Mouse (Mus musculus): ENCODE results near the gene Naif1. TPM values are rescaled to one million over a fixed set of nuclear protein-coding genes. Genes with fewer than 3 reads are reported as not detected.
"Not testable (repeated sequence)": the region's sequence is repeated elsewhere in the genome, so short reads cannot be mapped to it uniquely, and the experiment has no call there.

Naif1 gene
- polyA plus RNA-seq, 1 experiment, result 3.2 TPM

DNA sequence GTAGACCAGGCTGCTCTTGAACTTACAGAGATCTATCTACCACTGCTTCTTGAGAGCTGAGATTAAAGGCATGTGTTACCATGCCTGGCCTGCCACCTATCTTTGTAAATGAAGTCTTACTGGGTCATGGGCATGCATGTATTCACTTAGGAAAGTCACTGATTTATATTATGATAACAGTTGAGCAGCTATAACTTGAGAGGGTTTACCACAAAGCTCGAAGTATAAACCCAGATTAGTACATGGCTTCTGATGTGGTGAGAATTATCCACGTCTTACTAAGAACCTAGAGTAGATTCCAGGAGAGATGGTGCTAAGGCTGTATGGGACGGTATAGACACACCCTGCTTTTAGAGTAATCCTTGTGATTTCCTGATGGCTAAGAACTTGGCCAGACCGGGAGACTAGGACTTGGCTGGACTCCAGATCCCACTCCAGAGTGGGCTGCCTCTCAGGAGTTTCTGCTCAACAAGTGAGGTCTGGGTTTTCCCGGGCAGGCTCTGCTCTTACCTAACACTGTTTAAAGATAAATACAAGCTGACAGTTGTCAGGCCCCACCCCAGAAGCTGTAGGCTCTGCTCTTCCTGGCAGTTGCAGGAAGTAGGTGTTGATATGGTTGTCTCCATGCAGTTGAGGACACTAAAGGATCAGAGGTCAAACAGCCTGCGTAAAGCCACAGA, 14.1 kb downstream of the Naif1 start:
- Histone ChIP-seq H3ac (ENCODE audit: control insufficient read depth, insufficient read length, low read depth) (no peak overlapping the region), H3K79me2 (ENCODE audit: control insufficient read depth, insufficient read depth) (no peaks in the 10 kb centered on the region), H3K79me3 (ENCODE audit: low read depth) (no peaks in the 10 kb centered on the region), H3K4me3 (ENCODE audit: insufficient read depth, poor library complexity, severe bottlenecking) (no peak overlapping the region), H3K27me3 (ENCODE audit: control insufficient read depth, insufficient read depth, insufficient read length) (no peaks in the 10 kb centered on the region), H3K36me3 (ENCODE audit: control insufficient read depth, insufficient read depth) (no peaks in the 10 kb centered on the region)
- TF ChIP-seq USF1 (IDR thresholded peaks at IDR 0.05; ENCODE audit: low read depth), result no peak
- no peak for TF ChIP-seq FOSL1 (IDR thresholded peaks at IDR 0.05; ENCODE audit: insufficient read depth, low read length, poor library complexity, severe bottlenecking)
- no peak for TF ChIP-seq MYOG (IDR thresholded peaks at IDR 0.05; ENCODE audit: control insufficient read depth, extremely low read depth, insufficient read length)

DNA sequence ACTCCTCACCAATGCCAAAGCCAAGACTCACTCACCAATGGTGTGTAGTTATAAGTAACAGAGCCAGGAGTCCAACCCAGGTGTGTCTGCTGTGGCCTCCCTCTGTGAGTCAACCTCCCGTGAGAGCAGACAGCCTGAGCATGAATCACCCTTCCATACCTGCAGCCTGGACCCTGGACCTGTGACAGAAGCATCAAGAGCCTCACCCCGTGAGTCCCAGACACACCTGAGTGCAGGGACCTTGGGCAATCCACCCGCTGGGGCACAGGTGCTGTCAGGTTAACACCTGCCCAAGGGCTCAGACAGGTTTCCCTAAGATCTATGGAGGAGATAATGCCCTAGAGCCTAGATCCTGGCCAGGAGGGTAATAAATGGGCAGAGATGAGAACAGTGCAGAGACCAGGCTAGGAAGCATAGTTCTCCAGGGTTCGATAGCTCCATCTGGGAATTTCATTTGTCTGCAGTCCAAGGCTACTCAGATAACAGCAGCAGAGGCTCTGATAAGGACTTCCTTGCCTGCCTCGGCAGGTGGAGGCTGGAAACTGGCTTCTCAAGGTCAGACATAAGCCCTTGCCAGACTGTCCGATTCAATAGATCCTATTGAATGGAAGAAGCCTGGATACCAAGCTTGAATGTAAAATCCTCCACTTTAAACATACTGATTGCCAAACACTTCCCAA, 20.9 kb downstream of the Naif1 start:
- Histone ChIP-seq H3K79me3 (ENCODE audit: low read depth) (no peaks in the 10 kb centered on the region), H3K79me2 (ENCODE audit: control insufficient read depth, insufficient read depth) (no peaks in the 10 kb centered on the region), H3K36me3 (ENCODE audit: control insufficient read depth, insufficient read depth) (no peaks in the 10 kb centered on the region), H3K27me3 (ENCODE audit: control insufficient read depth, insufficient read depth, insufficient read length) (peaks cover 4% of the 10 kb centered on the region), H3K4me3 (ENCODE audit: insufficient read depth, poor library complexity, severe bottlenecking) (no peak overlapping the region), H3ac (ENCODE audit: control insufficient read depth, insufficient read length, low read depth) (no peak overlapping the region)
- TF ChIP-seq CTCF (IDR thresholded peaks at IDR 0.05; ENCODE audit: control insufficient read depth, insufficient read depth, insufficient read length), result no peak
- no peak for TF ChIP-seq CEBPB (IDR thresholded peaks at IDR 0.05; ENCODE audit: low read depth)
- TF ChIP-seq MAX (IDR thresholded peaks at IDR 0.05), result no peak
- TF ChIP-seq FOSL1 (IDR thresholded peaks at IDR 0.05; ENCODE audit: insufficient read depth, low read length, poor library complexity, severe bottlenecking), result no peak
- no peak for TF ChIP-seq USF1 (IDR thresholded peaks at IDR 0.05; ENCODE audit: low read depth)
- TF ChIP-seq MYOG (IDR thresholded peaks at IDR 0.05; ENCODE audit: control insufficient read depth, extremely low read depth, insufficient read length), result no peak
- no peak for TF ChIP-seq MYOD1 (IDR thresholded peaks at IDR 0.05; ENCODE audit: control insufficient read depth, insufficient read length, low read depth)

DNA sequence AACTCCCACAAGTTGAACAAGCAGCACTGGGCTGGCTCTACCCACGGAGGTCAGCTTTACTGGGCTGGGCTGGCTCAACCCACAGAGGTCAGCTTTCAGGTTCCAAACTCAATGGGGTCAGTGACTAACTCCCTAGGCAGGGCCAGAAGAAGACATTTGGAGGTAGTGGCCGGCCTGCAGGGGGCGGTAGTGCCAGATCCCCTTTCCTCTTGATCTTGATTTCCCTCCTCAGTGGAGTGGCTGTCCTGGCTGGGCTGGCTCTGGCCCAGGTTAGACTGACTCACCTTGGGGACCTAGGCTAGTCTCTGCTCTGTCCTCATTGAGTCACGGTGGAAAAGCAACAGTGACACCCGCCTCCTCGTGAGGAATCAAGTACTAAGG, 21.4 kb downstream of the Naif1 start:
- H3K79me2 ChIP-seq (ENCODE audit: control insufficient read depth, insufficient read depth), result no peaks in the 10 kb centered on the region
- TF ChIP-seq USF1 (IDR thresholded peaks at IDR 0.05; ENCODE audit: low read depth), result no peak
- no peak for TF ChIP-seq FOSL1 (IDR thresholded peaks at IDR 0.05; ENCODE audit: insufficient read depth, low read length, poor library complexity, severe bottlenecking)
- TF ChIP-seq MYOG (IDR thresholded peaks at IDR 0.05; ENCODE audit: control insufficient read depth, extremely low read depth, insufficient read length), result no peak
- TF ChIP-seq CEBPB (IDR thresholded peaks at IDR 0.05; ENCODE audit: low read depth), result no peak
- TF ChIP-seq CTCF (IDR thresholded peaks at IDR 0.05; ENCODE audit: control insufficient read depth, insufficient read depth, insufficient read length), result peak; percentile 7
- no peak for TF ChIP-seq MAX (IDR thresholded peaks at IDR 0.05)
- no peak for TF ChIP-seq MYOD1 (IDR thresholded peaks at IDR 0.05; ENCODE audit: control insufficient read depth, insufficient read length, low read depth)
- no peaks in the 10 kb centered on the region for H3K79me3 ChIP-seq (ENCODE audit: low read depth)
- no peak overlapping the region for H3ac ChIP-seq (ENCODE audit: control insufficient read depth, insufficient read length, low read depth)
- no peak overlapping the region for H3K4me3 ChIP-seq (ENCODE audit: insufficient read depth, poor library complexity, severe bottlenecking)
- H3K36me3 ChIP-seq (ENCODE audit: control insufficient read depth, insufficient read depth), result no peaks in the 10 kb centered on the region
- peaks cover 4% of the 10 kb centered on the region for H3K27me3 ChIP-seq (ENCODE audit: control insufficient read depth, insufficient read depth, insufficient read length)

DNA sequence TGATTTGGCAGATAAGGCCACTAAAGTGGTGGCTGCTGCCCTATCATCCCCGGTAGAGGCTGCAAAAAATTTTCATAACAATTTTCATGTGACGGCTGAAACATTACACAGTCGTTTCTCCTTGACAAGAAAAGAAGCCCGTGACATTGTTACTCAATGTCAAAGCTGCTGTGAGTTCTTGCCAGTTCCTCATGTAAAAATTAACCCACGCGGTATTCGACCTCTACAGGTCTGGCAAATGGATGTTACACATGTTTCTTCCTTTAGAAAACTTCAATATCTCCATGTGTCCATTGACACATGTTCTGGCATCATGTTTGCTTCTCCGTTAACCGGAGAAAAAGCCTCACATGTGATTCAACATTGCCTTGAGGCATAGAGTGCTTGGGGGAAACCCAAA, 25.1 kb downstream of the Naif1 start:
- not testable (repeated sequence) for H3K79me3 ChIP-seq (ENCODE audit: low read depth); H3K79me2 ChIP-seq (ENCODE audit: control insufficient read depth, insufficient read depth); H3K36me3 ChIP-seq (ENCODE audit: control insufficient read depth, insufficient read depth); H3K27me3 ChIP-seq (ENCODE audit: control insufficient read depth, insufficient read depth, insufficient read length); H3ac ChIP-seq (ENCODE audit: control insufficient read depth, insufficient read length, low read depth); H3K4me3 ChIP-seq (ENCODE audit: insufficient read depth, poor library complexity, severe bottlenecking)

DNA sequence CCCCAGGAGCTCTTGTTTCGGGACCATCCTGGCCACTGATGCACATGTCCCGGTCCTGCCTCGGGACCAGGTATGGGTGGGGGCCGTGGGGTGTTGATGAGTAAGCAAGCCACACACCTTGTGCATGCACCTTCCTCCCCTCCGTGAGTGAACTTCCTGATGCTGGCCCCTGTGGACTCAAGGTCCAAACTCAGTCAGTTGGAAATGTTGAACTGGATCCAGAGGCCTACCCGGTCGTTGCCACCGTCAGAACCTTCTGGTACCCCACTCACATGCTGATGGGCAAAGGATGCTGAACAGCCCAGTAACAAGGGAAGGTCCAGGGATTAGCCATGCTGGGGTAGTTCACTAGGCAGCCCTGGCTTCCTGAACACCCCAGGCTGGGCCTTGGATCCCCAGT, 32.1 kb downstream of the Naif1 start:
- Histone ChIP-seq H3ac (ENCODE audit: control insufficient read depth, insufficient read length, low read depth) (no peak overlapping the region), H3K36me3 (ENCODE audit: control insufficient read depth, insufficient read depth) (no peaks in the 10 kb centered on the region), H3K79me3 (ENCODE audit: low read depth) (no peaks in the 10 kb centered on the region), H3K4me3 (ENCODE audit: insufficient read depth, poor library complexity, severe bottlenecking) (no peak overlapping the region), H3K79me2 (ENCODE audit: control insufficient read depth, insufficient read depth) (no peaks in the 10 kb centered on the region), H3K27me3 (ENCODE audit: control insufficient read depth, insufficient read depth, insufficient read length) (no peaks in the 10 kb centered on the region)
- TF ChIP-seq USF1 (IDR thresholded peaks at IDR 0.05; ENCODE audit: low read depth) (no peak), MAX (IDR thresholded peaks at IDR 0.05) (no peak), FOSL1 (IDR thresholded peaks at IDR 0.05; ENCODE audit: insufficient read depth, low read length, poor library complexity, severe bottlenecking) (no peak), MYOG (IDR thresholded peaks at IDR 0.05; ENCODE audit: control insufficient read depth, extremely low read depth, insufficient read length) (no peak), MYOD1 (IDR thresholded peaks at IDR 0.05; ENCODE audit: control insufficient read depth, insufficient read length, low read depth) (no peak), CEBPB (IDR thresholded peaks at IDR 0.05; ENCODE audit: low read depth) (no peak), CTCF (IDR thresholded peaks at IDR 0.05; ENCODE audit: control insufficient read depth, insufficient read depth, insufficient read length) (no peak)

DNA sequence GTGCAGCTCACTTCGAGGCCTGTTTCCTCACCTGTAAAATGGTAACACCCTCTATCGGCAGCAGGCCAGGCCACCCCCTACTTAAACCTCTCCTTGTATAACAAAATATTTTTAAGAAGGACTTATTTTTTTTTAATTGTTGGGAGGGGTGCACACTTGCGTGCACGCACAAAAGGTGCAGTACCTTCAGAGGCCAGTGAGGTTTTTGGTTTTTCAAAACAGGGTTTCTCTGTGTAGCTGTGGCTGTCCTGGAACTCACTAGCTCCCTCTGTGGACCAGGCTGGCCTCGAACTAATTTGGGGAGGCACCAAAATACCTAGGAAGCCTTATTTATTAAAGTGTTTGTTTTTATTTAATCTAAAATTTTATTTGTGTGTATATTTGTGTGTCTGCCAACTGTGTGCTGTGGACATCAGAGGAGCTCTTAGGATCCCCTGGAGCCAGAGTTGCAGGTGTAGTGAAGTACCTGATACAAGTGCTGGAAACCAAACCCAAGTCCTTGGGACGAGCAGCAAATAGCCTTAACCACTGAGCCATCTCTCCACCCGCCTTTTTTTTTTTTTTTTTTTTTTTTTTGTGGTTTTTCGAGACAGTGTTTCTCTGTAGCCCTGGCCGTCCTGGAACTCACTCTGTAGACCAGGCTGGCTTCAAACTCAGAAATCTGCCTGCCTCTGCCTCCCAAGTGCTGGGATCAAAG, 33.1 kb downstream of the Naif1 start:
- no peaks in the 10 kb centered on the region for H3K79me2 ChIP-seq (ENCODE audit: control insufficient read depth, insufficient read depth)
- H3K4me3 ChIP-seq (ENCODE audit: insufficient read depth, poor library complexity, severe bottlenecking), result no peak overlapping the region
- no peak overlapping the region for H3ac ChIP-seq (ENCODE audit: control insufficient read depth, insufficient read length, low read depth)
- no peaks in the 10 kb centered on the region for H3K36me3 ChIP-seq (ENCODE audit: control insufficient read depth, insufficient read depth)
- no peak for TF ChIP-seq MAX (IDR thresholded peaks at IDR 0.05)
- no peak for TF ChIP-seq CEBPB (IDR thresholded peaks at IDR 0.05; ENCODE audit: low read depth)
- no peak for TF ChIP-seq FOSL1 (IDR thresholded peaks at IDR 0.05; ENCODE audit: insufficient read depth, low read length, poor library complexity, severe bottlenecking)
- TF ChIP-seq MYOG (IDR thresholded peaks at IDR 0.05; ENCODE audit: control insufficient read depth, extremely low read depth, insufficient read length), result no peak
- TF ChIP-seq USF1 (IDR thresholded peaks at IDR 0.05; ENCODE audit: low read depth), result no peak
- TF ChIP-seq MYOD1 (IDR thresholded peaks at IDR 0.05; ENCODE audit: control insufficient read depth, insufficient read length, low read depth), result no peak
- TF ChIP-seq CTCF (IDR thresholded peaks at IDR 0.05; ENCODE audit: control insufficient read depth, insufficient read depth, insufficient read length), result no peak
- no peaks in the 10 kb centered on the region for H3K79me3 ChIP-seq (ENCODE audit: low read depth)
- H3K27me3 ChIP-seq (ENCODE audit: control insufficient read depth, insufficient read depth, insufficient read length), result no peaks in the 10 kb centered on the region
